Mouse (Mus musculus): ENCODE data around the gene Crtc3. TPM values are rescaled to one million over a fixed set of nuclear protein-coding genes. Genes with fewer than 3 reads are reported as not detected.

Crtc3 gene
- 6.0 TPM for polyA plus RNA-seq (2014; fragmentation: Illumina TruSeq; extraction: RNeasy Lipid Tissue Mini Kit (QIAGEN cat#74804))

GRCm38 (mm10) chr7:80688556-80689220 lies at the start of gene Crtc3:
Gene Crtc3, minus strand, starts transcription at chr7:80688877.

Other genes with a start within 250 kb of the Crtc3 start
- gene Blm, start 153.8 kb downstream of the Crtc3 start, polyA plus RNA-seq (2014; fragmentation: Illumina TruSeq; extraction: RNeasy Lipid Tissue Mini Kit (QIAGEN cat#74804)), result 36.7 TPM
- gene Iqgap1, start 137.1 kb upstream of the Crtc3 start, polyA plus RNA-seq (2014; fragmentation: Illumina TruSeq; extraction: RNeasy Lipid Tissue Mini Kit (QIAGEN cat#74804)), result 73.3 TPM
- 2.7 TPM for gene Zscan2, start 172.0 kb upstream of the Crtc3 start, polyA plus RNA-seq (2014; fragmentation: Illumina TruSeq; extraction: RNeasy Lipid Tissue Mini Kit (QIAGEN cat#74804))
- 24.0 TPM for gene Wdr73, start 212.4 kb upstream of the Crtc3 start, polyA plus RNA-seq (2014; fragmentation: Illumina TruSeq; extraction: RNeasy Lipid Tissue Mini Kit (QIAGEN cat#74804))
- gene Nmb, start 216.2 kb upstream of the Crtc3 start, polyA plus RNA-seq (2014; fragmentation: Illumina TruSeq; extraction: RNeasy Lipid Tissue Mini Kit (QIAGEN cat#74804)), result 1.9 TPM

Measured in ovary, adult 10 weeks (tissue).